Mouse (Mus musculus): ENCODE measurements around the gene Mdm2.

DNA sequence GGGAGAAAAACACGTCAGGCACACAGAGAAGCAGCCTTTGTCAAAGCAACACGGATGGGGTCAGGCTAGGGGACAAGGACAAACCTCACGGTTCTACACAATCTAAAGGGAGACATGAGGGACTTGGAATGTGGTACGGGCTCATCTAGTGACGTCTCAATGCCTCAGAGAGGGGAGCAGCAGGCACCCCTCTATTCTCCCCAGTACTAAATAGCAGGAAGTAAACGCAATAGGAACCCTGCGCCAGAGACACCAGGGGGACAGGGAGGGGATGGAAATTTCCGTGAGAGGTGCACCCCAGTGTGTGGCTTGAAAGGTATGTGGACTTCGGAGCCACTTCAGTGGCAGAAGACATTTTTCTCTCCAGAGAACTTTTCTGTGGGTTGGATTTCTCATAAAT is 30.4 kb upstream of the Mdm2 start:
- no peak for TF ChIP-seq CTCF (IDR thresholded peaks at IDR 0.05; ENCODE audit: control insufficient read depth, insufficient read depth, insufficient read length)
- TF ChIP-seq MAX (IDR thresholded peaks at IDR 0.05), result no peak

Data from C2C12 (cell line).